Mouse (Mus musculus) intestine, postnatal 0 days (tissue): ENCODE measurements around the gene 1700001O22Rik. TPM values are rescaled to one million over a fixed set of nuclear protein-coding genes. Genes with fewer than 3 reads are reported as not detected.
A peak's percentile ranks its signal among the peaks of the same experiment; 100 is the strongest.

Experiments used
- ATAC-seq: fragments of 200-750 bp; cut with Nextera tagmentation; 2 replicates; pipeline ENCODE4 v1.8.0; 2017; ENCODE audit warnings: mild to moderate bottlenecking, moderate TSS enrichment, moderate library complexity
- H3K27ac ChIP-seq: fragments of 300-500 bp; sonication (generic); 2 replicates; pipeline ENCODE4 v1.5.1; 2014; ENCODE audit warnings: mild to moderate bottlenecking, low read depth, low read length, moderate library complexity
- H3K27me3 ChIP-seq: fragments of 300-500 bp; sonication (generic); replicated peaks from 2 replicates; pipeline ENCODE4 v1.6.1; 2014; ENCODE audit warnings: low read length, mixed read lengths; ENCODE audit not compliant: control insufficient read depth, insufficient read depth
- H3K36me3 ChIP-seq: fragments of 300-500 bp; sonication (generic); 2 replicates; pipeline ENCODE4 v1.6.1; 2014; ENCODE audit warnings: mild to moderate bottlenecking, moderate library complexity; ENCODE audit not compliant: control insufficient read depth, insufficient read depth
- H3K4me1 ChIP-seq: fragments of 300-500 bp; sonication (generic); replicated peaks from 2 replicates; pipeline ENCODE4 v1.6.1; 2014; ENCODE audit warnings: antibody characterized with exemption, low read length, mixed read lengths; ENCODE audit not compliant: control insufficient read depth, insufficient read depth
- H3K4me2 ChIP-seq: fragments of 300-500 bp; sonication (generic); replicated peaks from 2 replicates; pipeline ENCODE4 v1.6.1; 2014; ENCODE audit warnings: low read depth, mild to moderate bottlenecking, moderate library complexity
- H3K4me3 ChIP-seq: fragments of 300-500 bp; sonication (generic); 2 replicates; pipeline ENCODE4 v1.5.1; 2014; ENCODE audit warnings: low read depth, low read length
- H3K9ac ChIP-seq: fragments of 300-500 bp; sonication (generic); 2 replicates; pipeline ENCODE4 v1.6.1; 2014; ENCODE audit warnings: mild to moderate bottlenecking, low read depth, low read length
- H3K9me3 ChIP-seq: fragments of 300-500 bp; sonication (generic); 2 replicates; pipeline ENCODE4 v1.6.1; 2016; ENCODE audit warnings: mixed run types; ENCODE audit not compliant: control insufficient read depth
- CTCF ChIP-seq: sonication (generic); IDR thresholded peaks from 2 replicates; pipeline ENCODE4 v1.5.1; 2016; ENCODE audit warnings: low read depth, mild to moderate bottlenecking, control low read depth, antibody characterized with exemption, moderate library complexity
- WGBS: fragments of 180-500 bp; shearing (Covaris S2); extraction: QIAGEN DNeasy Blood & Tissue Kit; methylation state at CpG from one replicate; pipeline ENCODE4 v1.1.7; 2014; 5-methylcytosine and 5-hydroxymethylcytosine counted together
- polyA plus RNA-seq: library from polyadenylated mRNA; unstranded; fragments of >200 nt; fragmentation: Nextera tagmentation; extraction: Ambion mirVana; gene quantifications from 2 replicates; pipeline ENCODE4 v1.2.1, GENCODE M21; 2015

1700001O22Rik gene
- polyA plus RNA-seq, 1 experiment from 2014 or later, result 0.60 TPM

GRCm38 (mm10) chr2:30753219-30753618 lies 50.2 kb downstream of the 1700001O22Rik start:
- peaks cover 5% of the 10 kb centered on the region; the same call in 1 of the 2 replicates for H3K4me1 ChIP-seq
- WGBS, result 19% methylated on average over 18 of the region's 18 CpGs
- no peak overlapping the region for H3K4me3 ChIP-seq
- H3K4me2 ChIP-seq, result 0 out of 2 replicates have a peak overlapping the region, but pooled peaks have one; percentile 3
- no peak for TF ChIP-seq CTCF
- no peaks in the 10 kb centered on the region for H3K9me3 ChIP-seq
- H3K27me3 ChIP-seq, result no peaks in the 10 kb centered on the region
- 0 out of 2 replicates have a peak, but pooled peaks have one; percentile 48 for ATAC-seq
- no peaks in the 10 kb centered on the region for H3K36me3 ChIP-seq
- no peak overlapping the region for H3K9ac ChIP-seq
- no peak overlapping the region for H3K27ac ChIP-seq

- no peak for ATAC-seq
- Histone ChIP-seq H3K27me3 (no peaks in the 10 kb centered on the region), H3K4me2 (no peak overlapping the region), H3K4me1 (peaks cover 5% of the 10 kb centered on the region; the same call in 1 of the 2 replicates), H3K9me3 (no peaks in the 10 kb centered on the region), H3K36me3 (no peaks in the 10 kb centered on the region), H3K9ac (no peak overlapping the region), H3K27ac (no peak overlapping the region), H3K4me3 (no peak overlapping the region)
- WGBS, result 90% methylated on average over 5 of the region's 5 CpGs
- no peak for TF ChIP-seq CTCF
These were observed 51.0 kb downstream of the 1700001O22Rik start for GRCm38 (mm10) chr2:30752471-30752870.

- TF ChIP-seq CTCF, result no peak
- Histone ChIP-seq H3K27ac (no peak overlapping the region), H3K27me3 (no peaks in the 10 kb centered on the region), H3K9me3 (no peaks in the 10 kb centered on the region), H3K9ac (no peak overlapping the region), H3K4me2 (no peak overlapping the region), H3K4me1 (peaks cover 5% of the 10 kb centered on the region; the same call in 1 of the 2 replicates), H3K36me3 (no peaks in the 10 kb centered on the region), H3K4me3 (no peak overlapping the region)
- no peak for ATAC-seq
- 63% methylated on average over 5 of the region's 5 CpGs for WGBS
These were observed 53.4 kb downstream of the 1700001O22Rik start for GRCm38 (mm10) chr2:30750025-30750424.

GRCm38 (mm10) chr2:30747602-30748162 lies 55.8 kb downstream of the 1700001O22Rik start:
- Histone ChIP-seq H3K4me3 (no peak overlapping the region), H3K9me3 (no peaks in the 10 kb centered on the region), H3K36me3 (no peaks in the 10 kb centered on the region), H3K27me3 (no peaks in the 10 kb centered on the region), H3K27ac (no peak overlapping the region), H3K4me1 (0 out of 2 replicates have a peak, but pooled peaks cover 5% of the 10 kb centered on the region), H3K9ac (no peak overlapping the region), H3K4me2 (no peak overlapping the region)
- 59% methylated on average over 4 of the region's 4 CpGs for WGBS
- no peak for TF ChIP-seq CTCF
- ATAC-seq, result no peak

Other genes starting within 250 kb of the 1700001O22Rik start
- 0.53 and 0.63 TPM in 2 replicates for gene Cstad, start 208.6 kb downstream of the 1700001O22Rik start, polyA plus RNA-seq
- 45.3 and 50.5 TPM in 2 replicates for gene Ntmt1, start 4.2 kb upstream of the 1700001O22Rik start, polyA plus RNA-seq
- 12.9 and 13.0 TPM in 2 replicates for gene Asb6, start 26.7 kb upstream of the 1700001O22Rik start, polyA plus RNA-seq
- 0.64 and 0.74 TPM in 2 replicates for gene Prrx2, start 31.3 kb upstream of the 1700001O22Rik start, polyA plus RNA-seq
- 2.8 and 3.6 TPM in 2 replicates for gene Ptges, start 126.2 kb upstream of the 1700001O22Rik start, polyA plus RNA-seq
- gene Tor1b, start 149.3 kb upstream of the 1700001O22Rik start, polyA plus RNA-seq, result 13.3 and 14.6 TPM in 2 replicates
- 90.3 and 95.4 TPM in 2 replicates for gene Tor1a, start 164.3 kb upstream of the 1700001O22Rik start, polyA plus RNA-seq
- gene BC005624, start 178.5 kb upstream of the 1700001O22Rik start, polyA plus RNA-seq, result 28.2 and 29.3 TPM in 2 replicates
- 4.0 and 5.2 TPM in 2 replicates for gene Usp20, start 178.6 kb upstream of the 1700001O22Rik start, polyA plus RNA-seq